Mouse (Mus musculus) olfactory bulb, adult 2 months (tissue): ENCODE results near the gene Minpp1.

ENCODE experiments used
- CTCF ChIP-seq: fragments of 200-500 bp; IDR thresholded peaks from 2 replicates; pipeline ENCODE4 v1.5.1; 2012; ENCODE audit warnings: low read depth, mild to moderate bottlenecking, low read length, moderate library complexity; ENCODE audit not compliant: insufficient read depth
- POLR2A ChIP-seq: fragments of 200-500 bp; IDR thresholded peaks from 2 replicates; pipeline ENCODE4 v1.6.1; 2012; ENCODE audit warnings: mild to moderate bottlenecking, low read depth, low read length, moderate library complexity; ENCODE audit not compliant: insufficient read depth

DNA sequence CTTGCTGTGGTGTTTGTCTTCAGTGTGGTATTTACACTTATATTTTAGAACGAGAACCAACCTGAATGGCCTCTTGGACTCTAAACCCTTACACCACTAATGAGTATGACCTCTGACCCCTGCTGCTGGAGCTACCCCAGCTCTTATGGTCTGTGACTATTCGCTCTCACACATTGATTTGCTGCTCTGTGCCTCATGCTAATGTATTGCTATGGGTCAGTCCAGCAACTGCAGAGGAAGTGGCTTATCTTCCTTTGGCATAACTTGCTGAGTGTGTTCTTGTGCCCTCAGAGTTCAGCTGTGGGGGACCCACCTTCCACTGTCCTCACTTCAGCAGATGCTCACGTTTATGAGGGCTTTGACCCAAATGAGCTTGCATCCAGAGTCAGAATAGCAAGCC lies 24.7 kb downstream of the Minpp1 start:
- TF ChIP-seq POLR2A, result no peak
- TF ChIP-seq CTCF, result no peak
